Mouse (Mus musculus): Measurements from ENCODE around the gene Junb.

GRCm38 (mm10) chr8:84945633-84946527, 32.6 kb downstream of the Junb start:
- TF ChIP-seq CTCF (IDR thresholded peaks at IDR 0.05; ENCODE audit: extremely low read depth, insufficient read depth, low read length) (no peak), POLR2A (IDR thresholded peaks at IDR 0.05; ENCODE audit: extremely low read depth, insufficient read depth, low read length) (no peak)

Measured in cortical plate, adult 2 months (tissue).